Mouse (Mus musculus): ENCODE results near the gene Gse1.

Gene Gse1

GRCm38 (mm10) chr8:120411862-120412261 is 183.6 kb downstream of the Gse1 start:
- no peak for DNase-seq (ENCODE audit: low read depth, low spot score)
- H3K36me3 ChIP-seq (ENCODE audit: control insufficient read depth, insufficient read depth, low read length, poor library complexity, severe bottlenecking), result no peaks in the 10 kb centered on the region
- H3K27me3 ChIP-seq (ENCODE audit: control insufficient read depth, insufficient read depth, low read length, poor library complexity, severe bottlenecking), result no peaks in the 10 kb centered on the region

DNA sequence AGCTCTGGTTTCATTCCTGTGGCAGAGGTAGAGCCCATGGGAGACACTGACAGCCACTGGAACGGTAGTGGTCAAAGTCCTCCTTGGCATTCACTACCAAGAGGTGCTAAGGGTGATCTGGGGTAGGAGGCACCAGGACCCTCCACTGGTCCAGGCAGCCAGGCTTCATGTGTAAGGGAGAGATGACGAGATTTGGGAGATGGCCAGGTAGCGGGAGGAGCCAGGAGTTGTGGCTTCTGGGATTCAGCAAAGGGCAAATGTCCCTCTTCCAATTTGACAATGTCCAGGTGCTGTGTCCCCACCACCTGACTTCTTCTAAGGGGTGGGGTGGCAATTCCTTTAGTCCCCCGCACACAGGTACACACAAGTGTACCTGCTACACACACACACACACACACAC is 184.1 kb downstream of the Gse1 start:
- H3K36me3 ChIP-seq (ENCODE audit: control insufficient read depth, insufficient read depth, low read length, poor library complexity, severe bottlenecking), result no peaks in the 10 kb centered on the region
- H3K27me3 ChIP-seq (ENCODE audit: control insufficient read depth, insufficient read depth, low read length, poor library complexity, severe bottlenecking), result 0 out of 2 replicates have a peak, but pooled peaks cover 2% of the 10 kb centered on the region
- no peak for DNase-seq (ENCODE audit: low read depth, low spot score)

GRCm38 (mm10) chr8:120412911-120413625 is 184.8 kb downstream of the Gse1 start:
- Histone ChIP-seq H3K27me3 (ENCODE audit: control insufficient read depth, insufficient read depth, low read length, poor library complexity, severe bottlenecking) (0 out of 2 replicates have a peak, but pooled peaks cover 2% of the 10 kb centered on the region), H3K36me3 (ENCODE audit: control insufficient read depth, insufficient read depth, low read length, poor library complexity, severe bottlenecking) (no peaks in the 10 kb centered on the region)
- DNase-seq (ENCODE audit: low read depth, low spot score), result no peak

DNA sequence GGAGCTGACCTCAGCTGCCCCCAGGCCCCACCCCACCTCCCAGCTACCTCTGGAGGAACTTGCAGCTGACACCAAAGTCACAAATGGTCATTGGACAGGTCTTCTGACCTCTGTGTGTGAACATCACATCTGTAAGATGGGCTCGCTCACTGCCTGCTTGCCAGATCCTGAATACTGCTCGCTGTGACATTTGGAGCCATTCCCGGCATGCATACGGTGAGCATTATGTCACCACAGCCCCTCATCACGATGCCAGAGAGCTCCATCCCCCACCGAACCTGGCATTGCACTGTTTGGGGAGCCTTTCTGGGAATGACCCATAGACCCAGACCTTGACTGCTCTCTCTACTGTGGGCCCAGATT is 185.4 kb downstream of the Gse1 start:
- DNase-seq (ENCODE audit: low read depth, low spot score), result no peak
- Histone ChIP-seq H3K36me3 (ENCODE audit: control insufficient read depth, insufficient read depth, low read length, poor library complexity, severe bottlenecking) (no peaks in the 10 kb centered on the region), H3K27me3 (ENCODE audit: control insufficient read depth, insufficient read depth, low read length, poor library complexity, severe bottlenecking) (0 out of 2 replicates have a peak, but pooled peaks cover 2% of the 10 kb centered on the region)

GRCm38 (mm10) chr8:120414216-120414615 is 186.0 kb downstream of the Gse1 start:
- DNase-seq (ENCODE audit: low read depth, low spot score), result no peak
- H3K36me3 ChIP-seq (ENCODE audit: control insufficient read depth, insufficient read depth, low read length, poor library complexity, severe bottlenecking), result no peaks in the 10 kb centered on the region
- H3K27me3 ChIP-seq (ENCODE audit: control insufficient read depth, insufficient read depth, low read length, poor library complexity, severe bottlenecking), result 0 out of 2 replicates have a peak, but pooled peaks cover 2% of the 10 kb centered on the region

GRCm38 (mm10) chr8:120415474-120415873 is 187.2 kb downstream of the Gse1 start:
- no peak for DNase-seq (ENCODE audit: low read depth, low spot score)
- Histone ChIP-seq H3K36me3 (ENCODE audit: control insufficient read depth, insufficient read depth, low read length, poor library complexity, severe bottlenecking) (no peaks in the 10 kb centered on the region), H3K27me3 (ENCODE audit: control insufficient read depth, insufficient read depth, low read length, poor library complexity, severe bottlenecking) (0 out of 2 replicates have a peak, but pooled peaks cover 2% of the 10 kb centered on the region)

GRCm38 (mm10) chr8:120416173-120416521 is 187.9 kb downstream of the Gse1 start:
- 0 out of 2 replicates have a peak, but pooled peaks cover 2% of the 10 kb centered on the region for H3K27me3 ChIP-seq (ENCODE audit: control insufficient read depth, insufficient read depth, low read length, poor library complexity, severe bottlenecking)
- no peaks in the 10 kb centered on the region for H3K36me3 ChIP-seq (ENCODE audit: control insufficient read depth, insufficient read depth, low read length, poor library complexity, severe bottlenecking)
- no peak for DNase-seq (ENCODE audit: low read depth, low spot score)

DNA sequence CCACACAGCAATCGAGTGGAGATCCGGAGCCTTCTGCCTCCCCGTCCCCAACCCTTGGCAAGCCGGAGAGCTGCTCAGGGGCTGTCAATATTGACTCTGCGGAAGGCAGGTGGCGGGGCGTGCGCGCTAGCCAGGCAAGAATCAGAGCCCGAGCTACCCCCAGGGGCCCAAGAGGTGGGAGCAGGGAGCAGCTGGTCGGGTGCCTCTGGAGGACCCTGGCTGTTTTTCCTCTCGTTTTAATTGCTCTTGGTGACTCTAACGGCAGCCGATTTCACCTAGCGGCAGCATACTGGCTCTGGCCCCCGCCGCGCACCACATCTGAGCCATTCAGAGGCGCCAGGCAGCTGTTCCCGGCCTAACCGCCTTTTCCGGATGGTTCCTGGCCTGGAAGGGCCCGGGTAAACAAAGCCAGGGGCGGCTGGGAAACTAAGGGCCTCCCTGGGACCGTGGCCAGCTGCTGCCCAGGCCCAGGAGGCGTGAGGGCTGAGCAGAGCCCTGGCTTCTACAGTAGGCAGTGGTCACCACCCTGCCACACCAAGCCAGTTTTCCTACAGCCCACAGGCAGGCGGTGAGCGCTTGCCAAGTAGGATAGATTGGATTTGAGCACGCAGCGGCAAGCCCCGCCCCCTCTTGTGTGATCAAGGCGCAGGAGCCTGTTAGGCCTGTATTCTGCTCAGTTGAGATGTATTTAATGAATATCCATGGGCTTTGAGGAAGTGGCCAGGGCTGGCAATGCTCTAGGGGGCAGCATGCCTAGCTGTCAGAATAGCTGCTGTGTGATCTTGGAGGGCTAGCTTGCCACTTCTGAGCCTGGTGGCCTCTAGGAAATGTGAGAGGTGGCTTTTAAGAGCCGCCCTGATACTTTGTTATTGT is 188.5 kb downstream of the Gse1 start:
- H3K27me3 ChIP-seq (ENCODE audit: control insufficient read depth, insufficient read depth, low read length, poor library complexity, severe bottlenecking), result 0 out of 2 replicates have a peak, but pooled peaks cover 2% of the 10 kb centered on the region
- DNase-seq (ENCODE audit: low read depth, low spot score), result peak; percentile 70
- H3K36me3 ChIP-seq (ENCODE audit: control insufficient read depth, insufficient read depth, low read length, poor library complexity, severe bottlenecking), result no peaks in the 10 kb centered on the region

DNA sequence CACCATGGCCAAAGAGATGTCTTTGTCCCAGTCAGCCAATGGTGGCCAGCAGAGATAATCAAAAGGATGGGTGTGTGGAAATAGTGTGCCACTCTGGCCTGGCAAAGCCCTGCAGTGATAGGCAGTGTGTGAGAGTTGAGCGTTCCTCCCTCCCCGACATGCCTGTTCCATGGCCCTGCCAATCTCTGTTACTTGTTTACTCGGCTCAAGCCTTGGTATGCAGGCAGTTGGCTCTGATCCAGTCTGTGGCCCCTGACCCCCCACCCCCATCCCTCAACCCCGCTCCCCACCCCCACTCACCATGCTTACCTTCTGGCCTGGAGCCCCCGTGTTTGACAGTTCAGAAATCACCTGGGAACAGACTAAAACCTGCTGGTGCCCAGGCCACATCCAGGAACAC is 189.9 kb downstream of the Gse1 start:
- DNase-seq (ENCODE audit: low read depth, low spot score), result no peak
- Histone ChIP-seq H3K36me3 (ENCODE audit: control insufficient read depth, insufficient read depth, low read length, poor library complexity, severe bottlenecking) (no peaks in the 10 kb centered on the region), H3K27me3 (ENCODE audit: control insufficient read depth, insufficient read depth, low read length, poor library complexity, severe bottlenecking) (0 out of 2 replicates have a peak, but pooled peaks cover 2% of the 10 kb centered on the region)

DNA sequence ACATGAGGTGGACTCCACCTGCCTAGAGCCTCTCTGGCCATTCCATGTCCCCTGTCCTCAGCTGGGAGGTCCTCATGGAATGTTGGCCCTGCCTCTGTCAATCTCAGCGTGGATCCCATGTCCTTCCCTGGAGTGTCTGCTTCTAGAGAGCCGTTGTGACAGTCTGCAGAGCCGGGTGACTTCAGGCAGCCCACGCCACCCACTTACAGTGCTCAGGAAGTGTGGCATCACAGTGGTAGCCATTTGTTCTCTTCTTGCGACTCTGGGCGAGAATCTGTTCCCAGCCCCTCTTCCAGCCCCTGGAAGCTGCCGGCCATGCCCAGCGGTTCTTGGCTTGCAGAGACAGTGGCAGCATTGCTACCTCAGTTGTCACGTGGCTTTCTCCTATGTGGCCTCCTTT is 191.4 kb downstream of the Gse1 start:
- DNase-seq (ENCODE audit: low read depth, low spot score), result no peak
- no peaks in the 10 kb centered on the region for H3K36me3 ChIP-seq (ENCODE audit: control insufficient read depth, insufficient read depth, low read length, poor library complexity, severe bottlenecking)
- 0 out of 2 replicates have a peak, but pooled peaks cover 2% of the 10 kb centered on the region for H3K27me3 ChIP-seq (ENCODE audit: control insufficient read depth, insufficient read depth, low read length, poor library complexity, severe bottlenecking)

- no peak for DNase-seq (ENCODE audit: low read depth, low spot score)
- no peaks in the 10 kb centered on the region for H3K36me3 ChIP-seq (ENCODE audit: control insufficient read depth, insufficient read depth, low read length, poor library complexity, severe bottlenecking)
- 0 out of 2 replicates have a peak, but pooled peaks cover 2% of the 10 kb centered on the region for H3K27me3 ChIP-seq (ENCODE audit: control insufficient read depth, insufficient read depth, low read length, poor library complexity, severe bottlenecking)
Observed at GRCm38 (mm10) chr8:120420226-120420625, 192.0 kb downstream of the Gse1 start.

GRCm38 (mm10) chr8:120421638-120422037 is 193.4 kb downstream of the Gse1 start:
- Histone ChIP-seq H3K36me3 (ENCODE audit: control insufficient read depth, insufficient read depth, low read length, poor library complexity, severe bottlenecking) (no peaks in the 10 kb centered on the region), H3K27me3 (ENCODE audit: control insufficient read depth, insufficient read depth, low read length, poor library complexity, severe bottlenecking) (0 out of 2 replicates have a peak, but pooled peaks cover 3% of the 10 kb centered on the region)
- DNase-seq (ENCODE audit: low read depth, low spot score), result no peak

DNA sequence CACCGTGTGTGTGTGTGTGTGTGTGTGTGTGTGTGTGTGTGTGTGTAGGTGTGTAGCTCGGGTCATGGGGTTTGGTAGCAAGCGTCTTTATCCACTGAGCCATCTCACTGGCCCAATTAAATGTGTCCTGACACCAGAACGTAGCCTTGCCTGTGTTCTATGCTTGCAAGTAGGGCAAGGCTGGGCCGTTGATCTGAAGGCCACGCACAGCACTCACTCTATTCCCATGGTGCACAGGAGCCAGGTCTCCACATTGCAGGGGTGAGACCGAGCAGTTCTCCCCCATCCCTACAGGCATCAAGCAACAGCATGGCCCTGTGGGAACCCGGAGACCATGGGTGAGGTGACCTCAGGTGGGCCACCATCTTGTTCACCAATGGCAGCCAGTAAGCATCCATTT is 194.0 kb downstream of the Gse1 start:
- Histone ChIP-seq H3K27me3 (ENCODE audit: control insufficient read depth, insufficient read depth, low read length, poor library complexity, severe bottlenecking) (0 out of 2 replicates have a peak, but pooled peaks cover 2% of the 10 kb centered on the region), H3K36me3 (ENCODE audit: control insufficient read depth, insufficient read depth, low read length, poor library complexity, severe bottlenecking) (no peaks in the 10 kb centered on the region)
- DNase-seq (ENCODE audit: low read depth, low spot score), result no peak

- H3K36me3 ChIP-seq (ENCODE audit: control insufficient read depth, insufficient read depth, low read length, poor library complexity, severe bottlenecking), result no peaks in the 10 kb centered on the region
- DNase-seq (ENCODE audit: low read depth, low spot score), result no peak
- H3K27me3 ChIP-seq (ENCODE audit: control insufficient read depth, insufficient read depth, low read length, poor library complexity, severe bottlenecking), result 0 out of 2 replicates have a peak, but pooled peaks cover 1% of the 10 kb centered on the region
Observed at GRCm38 (mm10) chr8:120423576-120423975, 195.3 kb downstream of the Gse1 start.

DNA sequence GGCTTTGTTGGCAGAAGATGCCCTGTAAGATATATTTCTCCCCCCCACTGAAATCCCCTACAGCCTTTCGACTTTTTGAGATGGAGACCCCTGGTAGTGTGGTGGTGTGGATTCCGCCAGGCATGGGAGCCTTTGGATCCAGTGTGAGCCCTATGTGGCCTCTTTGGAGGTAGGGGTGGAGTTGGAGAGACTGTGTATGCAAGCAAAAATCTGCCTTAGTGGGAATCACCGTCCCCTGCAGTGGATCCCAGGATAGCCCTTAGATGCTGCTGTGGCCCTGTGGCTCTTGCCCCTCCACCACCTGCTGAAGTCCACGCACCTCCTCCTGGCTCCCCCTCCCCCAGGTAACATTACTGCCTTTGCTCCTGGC is 196.6 kb downstream of the Gse1 start:
- Histone ChIP-seq H3K27me3 (ENCODE audit: control insufficient read depth, insufficient read depth, low read length, poor library complexity, severe bottlenecking) (0 out of 2 replicates have a peak, but pooled peaks cover 1% of the 10 kb centered on the region), H3K36me3 (ENCODE audit: control insufficient read depth, insufficient read depth, low read length, poor library complexity, severe bottlenecking) (no peaks in the 10 kb centered on the region)
- no peak for DNase-seq (ENCODE audit: low read depth, low spot score)

Data from splenic B cell, adult 2 months (primary cell).